Mouse (Mus musculus): ENCODE data around the gene Acod1.

- TF ChIP-seq CTCF (IDR thresholded peaks at IDR 0.05; ENCODE audit: low read depth) (no peak), EP300 (optimal IDR thresholded peaks at IDR 0.05) (no peak)
These were observed 32.6 kb downstream of the Acod1 start for GRCm38 (mm10) chr14:103079209-103079977.
